Mouse (Mus musculus) hindbrain, embryonic 14.5 days (tissue): ENCODE results near the gene Gk. TPM values are rescaled to one million over a fixed set of nuclear protein-coding genes. Genes with fewer than 3 reads are reported as not detected.

Experiments
- ATAC-seq: fragments of 200-750 bp; cut with Nextera tagmentation; 2 replicates; pipeline ENCODE4 v1.8.0; 2017; ENCODE audit warnings: moderate number of reproducible peaks, mild to moderate bottlenecking, moderate TSS enrichment, moderate library complexity; ENCODE audit not compliant: low FRiP score
- DNase-seq: peaks from one replicate; pipeline ENCODE4 v3.0.0-alpha.2; 2015; ENCODE audit warnings: low spot score
- H3K27ac ChIP-seq: fragments of 300-500 bp; sonication (generic); 2 replicates; pipeline ENCODE4 v1.5.1; 2014; ENCODE audit warnings: mild to moderate bottlenecking, moderate library complexity
- H3K27me3 ChIP-seq: fragments of 300-500 bp; sonication (generic); 2 replicates; pipeline ENCODE4 v1.6.1; 2014; ENCODE audit warnings: mild to moderate bottlenecking, low read length, mixed read lengths; ENCODE audit not compliant: control insufficient read depth, insufficient read depth
- H3K36me3 ChIP-seq: fragments of 300-500 bp; sonication (generic); replicated peaks from 2 replicates; pipeline ENCODE4 v1.6.1; 2014; ENCODE audit not compliant: control insufficient read depth, insufficient read depth
- H3K4me1 ChIP-seq: fragments of 300-500 bp; sonication (generic); replicated peaks from 2 replicates; pipeline ENCODE4 v1.6.1; 2014; ENCODE audit warnings: antibody characterized with exemption, low read length, mixed read lengths; ENCODE audit not compliant: control insufficient read depth, insufficient read depth
- H3K4me2 ChIP-seq: fragments of 300-500 bp; sonication (generic); replicated peaks from 2 replicates; pipeline ENCODE4 v1.6.1; 2014; ENCODE audit warnings: mild to moderate bottlenecking, moderate library complexity
- H3K4me3 ChIP-seq: fragments of 300-500 bp; sonication (generic); replicated peaks from 2 replicates; pipeline ENCODE4 v1.5.1; 2014; ENCODE audit warnings: mild to moderate bottlenecking, low read length
- H3K9ac ChIP-seq: fragments of 300-500 bp; sonication (generic); 2 replicates; pipeline ENCODE4 v1.6.1; 2014
- H3K9me3 ChIP-seq: fragments of 300-500 bp; sonication (generic); 2 replicates; pipeline ENCODE4 v1.6.1; 2016; ENCODE audit warnings: low read length; ENCODE audit not compliant: control insufficient read depth
- WGBS: fragments of 180-500 bp; shearing (Covaris S2); extraction: QIAGEN DNeasy Blood & Tissue Kit; methylation state at CpG from one replicate; pipeline ENCODE4 v1.1.7; 2014; 5-methylcytosine and 5-hydroxymethylcytosine counted together
- polyA plus RNA-seq: library from polyadenylated mRNA; unstranded; fragments of >200 nt; fragmentation: Nextera tagmentation; extraction: Ambion mirVana; gene quantifications from 2 replicates; pipeline ENCODE4 v1.2.1, GENCODE M21; 2014

Gk gene
- polyA plus RNA-seq, 1 experiment from 2014 or later, result 11.1 TPM

DNA sequence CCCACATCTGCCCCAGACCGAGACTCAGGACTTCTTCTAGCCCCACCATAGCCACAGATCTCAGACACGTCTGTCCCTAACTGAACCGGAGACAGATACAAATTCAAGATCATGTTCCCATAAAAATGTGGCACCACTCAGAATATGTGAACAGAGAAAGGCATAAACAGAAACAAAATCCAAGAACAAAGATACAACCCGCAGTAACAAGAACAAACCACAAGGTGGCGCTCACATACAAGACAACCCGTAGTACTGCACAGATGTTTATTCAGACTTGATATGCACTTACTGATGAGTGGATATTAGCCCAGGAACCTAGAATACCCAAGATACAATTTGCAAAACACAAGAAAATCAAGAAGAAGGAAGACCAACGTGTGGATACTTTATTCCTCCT is 99.8 kb downstream of the Gk start:
- H3K4me1 ChIP-seq, result no peaks in the 10 kb centered on the region
- no peak overlapping the region for H3K4me2 ChIP-seq
- no peaks in the 10 kb centered on the region for H3K27me3 ChIP-seq
- DNase-seq (peak; percentile 66), ATAC-seq (no peak)
- no peaks in the 10 kb centered on the region for H3K9me3 ChIP-seq
- H3K4me3 ChIP-seq, result no peak overlapping the region
- 26% methylated on average over 7 of the region's 7 CpGs for WGBS
- H3K9ac ChIP-seq, result no peak overlapping the region
- no peak overlapping the region for H3K27ac ChIP-seq
- no peaks in the 10 kb centered on the region for H3K36me3 ChIP-seq

Other genes with a start within 250 kb of the Gk start
- 9.5 and 10.7 TPM in 2 replicates for gene Tab3, start 202.8 kb downstream of the Gk start, polyA plus RNA-seq
- gene 5430427O19Rik, start 93.5 kb upstream of the Gk start, polyA plus RNA-seq, result 0.05 and 0.15 TPM in 2 replicates